Mouse (Mus musculus) embryonic facial prominence, embryonic 12.5 days (tissue): ENCODE results near the gene Lrguk. TPM values are rescaled to one million over a fixed set of nuclear protein-coding genes. Genes with fewer than 3 reads are reported as not detected.

ENCODE experiments used
- ATAC-seq: fragments of 200-750 bp; cut with Nextera tagmentation; 2 replicates; pipeline ENCODE4 v1.8.0; 2017; ENCODE audit not compliant: insufficient number of reproducible peaks, insufficient read depth, low FRiP score, low TSS enrichment
- H3K27ac ChIP-seq: fragments of 300-500 bp; sonication (generic); 2 replicates; pipeline ENCODE4 v1.5.1; 2016; ENCODE audit warnings: mild to moderate bottlenecking
- H3K27me3 ChIP-seq: fragments of 300-500 bp; sonication (generic); 2 replicates; pipeline ENCODE4 v1.6.1; 2016; ENCODE audit warnings: mild to moderate bottlenecking, moderate library complexity
- H3K36me3 ChIP-seq: fragments of 300-500 bp; sonication (generic); 2 replicates; pipeline ENCODE4 v1.6.1; 2016; ENCODE audit warnings: mild to moderate bottlenecking
- H3K4me1 ChIP-seq: fragments of 300-500 bp; sonication (generic); 2 replicates; pipeline ENCODE4 v1.6.1; 2016
- H3K4me2 ChIP-seq: fragments of 300-500 bp; sonication (generic); replicated peaks from 2 replicates; pipeline ENCODE4 v1.6.1; 2016; ENCODE audit warnings: mild to moderate bottlenecking, moderate library complexity
- H3K4me3 ChIP-seq: fragments of 300-500 bp; sonication (generic); 2 replicates; pipeline ENCODE4 v1.5.1; 2016; ENCODE audit warnings: mild to moderate bottlenecking
- H3K9ac ChIP-seq: fragments of 300-500 bp; sonication (generic); 2 replicates; pipeline ENCODE4 v1.6.1; 2016; ENCODE audit warnings: mild to moderate bottlenecking, moderate library complexity
- H3K9me3 ChIP-seq: fragments of 300-500 bp; sonication (generic); 2 replicates; pipeline ENCODE4 v1.6.1; 2016; ENCODE audit warnings: mild to moderate bottlenecking, moderate library complexity
- WGBS: fragments of 180-500 bp; shearing (Covaris S2); methylation state at CpG from one replicate; pipeline ENCODE4 v1.1.7; 2016; 5-methylcytosine and 5-hydroxymethylcytosine counted together
- polyA plus RNA-seq: library from polyadenylated mRNA; unstranded; fragments of >200 nt; fragmentation: Nextera tagmentation; extraction: Ambion mirVana; gene quantifications from 2 replicates; pipeline ENCODE4 v1.2.1, GENCODE M21; 2016

Lrguk gene
- polyA plus RNA-seq: 0.74 and 1.1 TPM in 2 replicates

- ATAC-seq: 0 out of 2 replicates have a peak, but pooled peaks have one; percentile 79
- Histone ChIP-seq H3K4me3 (peak within 1 kb of the TSS; percentile 54), H3K9ac (peak within 1 kb of the TSS; percentile 43), H3K4me2 (peak within 1 kb of the TSS; percentile 73), H3K9me3 (no peaks in the 10 kb centered on the region), H3K27ac (0 out of 2 replicates have a peak within 1 kb of the TSS, but pooled peaks have one; percentile 14), H3K4me1 (no peaks in the 10 kb centered on the region), H3K36me3 (no peaks in the 10 kb centered on the region), H3K27me3 (no peaks in the 10 kb centered on the region)
- 4% methylated on average over 32 of the region's 32 CpGs for WGBS
Measured at GRCm38 (mm10) chr6:34028933-34029745, at the start of gene Lrguk. TSS of gene Lrguk (plus strand) at chr6:34029448.

GRCm38 (mm10) chr6:33982709-33983108, 46.5 kb upstream of the Lrguk start:
- Histone ChIP-seq H3K4me3 (no peak overlapping the region), H3K27ac (no peak overlapping the region), H3K27me3 (no peaks in the 10 kb centered on the region), H3K4me2 (no peak overlapping the region), H3K4me1 (peaks cover 9% of the 10 kb centered on the region; the same call in 1 of the 2 replicates), H3K36me3 (no peaks in the 10 kb centered on the region), H3K9ac (no peak overlapping the region), H3K9me3 (no peaks in the 10 kb centered on the region)
- ATAC-seq: no peak
- WGBS: 86% methylated on average over 9 of the region's 9 CpGs

GRCm38 (mm10) chr6:33987132-33987531, 42.1 kb upstream of the Lrguk start:
- Histone ChIP-seq H3K4me2 (no peak overlapping the region), H3K27ac (no peak overlapping the region), H3K4me3 (no peak overlapping the region), H3K9me3 (no peaks in the 10 kb centered on the region), H3K4me1 (no peaks in the 10 kb centered on the region), H3K27me3 (no peaks in the 10 kb centered on the region), H3K36me3 (no peaks in the 10 kb centered on the region), H3K9ac (no peak overlapping the region)
- 80% methylated on average over 5 of the region's 5 CpGs for WGBS
- no peak for ATAC-seq

GRCm38 (mm10) chr6:33992213-33993034, 36.8 kb upstream of the Lrguk start:
- no peaks in the 10 kb centered on the region for H3K4me1 ChIP-seq
- no peak overlapping the region for H3K4me2 ChIP-seq
- no peaks in the 10 kb centered on the region for H3K36me3 ChIP-seq
- H3K27ac ChIP-seq: no peak overlapping the region
- 43% methylated on average over 24 of the region's 24 CpGs for WGBS
- no peak for ATAC-seq
- H3K27me3 ChIP-seq: no peaks in the 10 kb centered on the region
- no peak overlapping the region for H3K9ac ChIP-seq
- no peak overlapping the region for H3K4me3 ChIP-seq
- H3K9me3 ChIP-seq: no peaks in the 10 kb centered on the region

GRCm38 (mm10) chr6:33993842-33994241, 35.4 kb upstream of the Lrguk start:
- 68% methylated on average over 6 of the region's 6 CpGs for whole genome bisulfite sequencing
- Histone ChIP-seq H3K36me3 (no peaks in the 10 kb centered on the region), H3K4me1 (no peaks in the 10 kb centered on the region), H3K27ac (no peak overlapping the region), H3K4me3 (no peak overlapping the region), H3K9ac (no peak overlapping the region), H3K27me3 (no peaks in the 10 kb centered on the region), H3K4me2 (no peak overlapping the region), H3K9me3 (no peaks in the 10 kb centered on the region)
- no peak for ATAC-seq

- Histone ChIP-seq H3K4me3 (no peak overlapping the region), H3K36me3 (no peaks in the 10 kb centered on the region), H3K9ac (no peak overlapping the region), H3K27me3 (no peaks in the 10 kb centered on the region), H3K4me1 (no peaks in the 10 kb centered on the region), H3K4me2 (no peak overlapping the region), H3K9me3 (no peaks in the 10 kb centered on the region), H3K27ac (no peak overlapping the region)
- WGBS: 54% methylated on average over 3 of the region's 4 CpGs
- no peak for ATAC-seq
Measured at GRCm38 (mm10) chr6:33998590-33998989, 30.7 kb upstream of the Lrguk start.

- no peaks in the 10 kb centered on the region for H3K4me1 ChIP-seq
- WGBS: 31% methylated on average over 7 of the region's 7 CpGs
- H3K27ac ChIP-seq: no peak overlapping the region
- no peaks in the 10 kb centered on the region for H3K9me3 ChIP-seq
- no peak for ATAC-seq
- no peaks in the 10 kb centered on the region for H3K36me3 ChIP-seq
- no peak overlapping the region for H3K4me3 ChIP-seq
- no peak overlapping the region for H3K4me2 ChIP-seq
- no peak overlapping the region for H3K9ac ChIP-seq
- no peaks in the 10 kb centered on the region for H3K27me3 ChIP-seq
Measured at GRCm38 (mm10) chr6:33999530-33999929, 29.7 kb upstream of the Lrguk start.

- no peaks in the 10 kb centered on the region for H3K9me3 ChIP-seq
- no peaks in the 10 kb centered on the region for H3K27me3 ChIP-seq
- no peak for ATAC-seq
- H3K4me3 ChIP-seq: no peak overlapping the region
- no peak overlapping the region for H3K9ac ChIP-seq
- H3K36me3 ChIP-seq: no peaks in the 10 kb centered on the region
- no peak overlapping the region for H3K27ac ChIP-seq
- 87% methylated on average over 7 of the region's 7 CpGs for WGBS
- no peaks in the 10 kb centered on the region for H3K4me1 ChIP-seq
- H3K4me2 ChIP-seq: no peak overlapping the region
Measured at GRCm38 (mm10) chr6:34000644-34001043, 28.6 kb upstream of the Lrguk start.

- Histone ChIP-seq H3K27ac (no peak overlapping the region), H3K4me3 (no peak overlapping the region), H3K9ac (no peak overlapping the region), H3K9me3 (no peaks in the 10 kb centered on the region), H3K36me3 (no peaks in the 10 kb centered on the region), H3K4me2 (no peak overlapping the region), H3K4me1 (no peaks in the 10 kb centered on the region), H3K27me3 (no peaks in the 10 kb centered on the region)
- ATAC-seq: no peak
- WGBS: 24% methylated on average over 1 of the region's 1 CpGs
Measured at GRCm38 (mm10) chr6:34003033-34003432, 26.2 kb upstream of the Lrguk start.

GRCm38 (mm10) chr6:34013469-34013868, 15.8 kb upstream of the Lrguk start:
- WGBS: 62% methylated on average over 6 of the region's 6 CpGs
- no peaks in the 10 kb centered on the region for H3K36me3 ChIP-seq
- H3K27me3 ChIP-seq: no peaks in the 10 kb centered on the region
- H3K4me3 ChIP-seq: no peak overlapping the region
- no peak overlapping the region for H3K27ac ChIP-seq
- no peak overlapping the region for H3K9ac ChIP-seq
- H3K9me3 ChIP-seq: no peaks in the 10 kb centered on the region
- H3K4me2 ChIP-seq: no peak overlapping the region
- ATAC-seq: no peak
- no peaks in the 10 kb centered on the region for H3K4me1 ChIP-seq

- Histone ChIP-seq H3K27ac (no peak overlapping the region), H3K4me3 (peak overlapping the region; percentile 54), H3K36me3 (no peaks in the 10 kb centered on the region), H3K9me3 (no peaks in the 10 kb centered on the region), H3K4me1 (no peaks in the 10 kb centered on the region), H3K9ac (peak overlapping the region; percentile 43), H3K4me2 (peak overlapping the region; percentile 73), H3K27me3 (no peaks in the 10 kb centered on the region)
- WGBS: 0% methylated on average over 4 of the region's 4 CpGs
- 0 out of 2 replicates have a peak, but pooled peaks have one; percentile 28 for ATAC-seq
Measured at GRCm38 (mm10) chr6:34029746-34030027, 439 bp downstream of the Lrguk start.

GRCm38 (mm10) chr6:34034096-34034495, 4.8 kb downstream of the Lrguk start:
- Histone ChIP-seq H3K36me3 (no peaks in the 10 kb centered on the region), H3K4me3 (no peak overlapping the region), H3K9ac (no peak overlapping the region), H3K4me1 (0 out of 2 replicates have a peak, but pooled peaks cover 2% of the 10 kb centered on the region), H3K27me3 (no peaks in the 10 kb centered on the region), H3K9me3 (no peaks in the 10 kb centered on the region), H3K4me2 (no peak overlapping the region), H3K27ac (no peak overlapping the region)
- 44% methylated on average over 3 of the region's 3 CpGs for WGBS
- no peak for ATAC-seq
